Mouse (Mus musculus) hematopoietic stem cell, adult 5-6 weeks (primary cell): ENCODE measurements at regions not wholly inside any gene's neighbourhood (a gene's known extent, or its start where the extent isn't known, plus 50 kb on each side); places are given as distances from the start of the nearest gene placed in this dataset.

Experiments used
- ATAC-seq, 2 experiments: fragments of 125-278 bp in 1 of 2; replicated peaks in 1 of 2; 2 replicates each; pipeline ENCODE4 v1.8.0; 2016 to 2017; ENCODE audit warnings: inconsistent platforms in 2 of 2, mild to moderate bottlenecking in 2 of 2, moderate number of reproducible peaks in 2 of 2, low read depth in 1 of 2, moderate TSS enrichment in 1 of 2; ENCODE audit not compliant: low FRiP score in 2 of 2, poor library complexity in 2 of 2, severe bottlenecking in 2 of 2, insufficient read depth in 1 of 2, low TSS enrichment in 1 of 2

DNA sequence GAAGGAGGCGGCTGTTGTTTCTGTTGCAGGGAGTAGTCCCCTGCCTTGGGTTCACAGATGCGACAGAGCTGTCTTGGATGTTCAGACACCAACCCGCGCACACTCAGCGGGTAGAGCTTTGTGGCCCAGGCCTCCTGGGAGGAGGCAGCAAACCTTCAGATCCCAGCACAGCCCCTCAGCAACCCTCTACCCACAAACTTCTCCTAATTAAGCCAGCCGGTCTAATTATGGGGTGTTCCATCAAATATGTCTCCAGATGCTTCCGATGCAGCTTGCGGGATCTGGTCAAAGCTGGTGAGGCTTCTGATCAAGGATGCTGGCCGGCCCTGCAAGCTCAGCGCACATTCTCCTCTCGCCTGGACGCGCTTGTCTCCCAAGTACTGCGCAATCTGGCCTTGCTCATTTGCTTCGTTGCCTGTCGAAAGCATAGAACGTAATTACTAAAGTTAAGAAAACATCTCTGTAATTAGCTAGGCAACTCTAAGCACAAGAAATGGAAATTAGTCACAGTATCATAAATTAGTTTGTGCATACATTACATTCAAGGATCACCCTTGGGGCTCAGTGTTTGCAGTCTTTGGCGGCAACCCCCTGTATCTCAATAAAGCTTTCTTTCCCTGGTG, 92.0 kb upstream of the Kiz start:
- no peak for ATAC-seq

DNA sequence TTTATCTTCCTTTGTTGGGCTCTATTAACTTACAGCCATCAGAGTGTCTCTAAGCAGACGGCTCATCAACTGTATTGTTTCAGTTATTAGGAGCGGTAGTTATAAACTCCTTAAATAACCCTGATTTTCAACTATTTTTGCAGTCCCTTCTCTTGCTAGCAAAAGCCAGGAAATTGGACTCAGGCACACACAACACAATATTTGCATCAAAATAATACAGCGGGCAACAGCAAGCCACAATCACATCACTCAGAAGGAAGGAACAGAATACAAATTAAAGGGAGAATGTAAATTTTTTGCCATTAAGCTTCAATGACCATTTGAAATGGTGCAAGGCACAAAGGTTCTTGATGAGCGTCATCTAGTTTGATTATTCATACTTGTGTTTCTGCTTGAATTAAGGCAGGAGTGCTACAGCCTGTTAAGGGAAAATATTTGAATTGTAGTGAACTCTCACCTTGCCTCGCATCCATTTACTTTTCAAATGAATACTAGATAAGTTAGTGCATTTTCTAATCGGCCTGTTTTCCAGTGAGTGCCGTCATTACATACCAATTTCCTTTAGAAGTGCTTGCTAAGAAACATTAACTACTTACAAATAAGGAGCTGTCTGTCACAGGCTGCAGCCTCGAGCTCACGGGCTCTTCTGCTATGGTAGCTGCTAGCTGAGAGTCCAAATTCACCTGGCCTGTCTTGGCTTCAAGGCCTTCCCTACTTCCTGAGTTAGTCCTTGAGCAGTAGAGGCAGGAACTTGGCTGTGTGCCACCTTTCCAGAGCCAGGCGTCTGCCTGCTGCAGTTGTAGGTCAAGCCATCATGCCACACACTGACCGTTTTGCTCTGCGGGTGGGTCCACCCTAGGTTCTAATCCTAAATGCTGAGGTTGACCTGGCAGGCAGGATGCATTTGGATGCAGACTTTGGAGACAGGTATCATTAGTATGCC, 91.1 kb upstream of the Kiz start:
- no peak for ATAC-seq

DNA sequence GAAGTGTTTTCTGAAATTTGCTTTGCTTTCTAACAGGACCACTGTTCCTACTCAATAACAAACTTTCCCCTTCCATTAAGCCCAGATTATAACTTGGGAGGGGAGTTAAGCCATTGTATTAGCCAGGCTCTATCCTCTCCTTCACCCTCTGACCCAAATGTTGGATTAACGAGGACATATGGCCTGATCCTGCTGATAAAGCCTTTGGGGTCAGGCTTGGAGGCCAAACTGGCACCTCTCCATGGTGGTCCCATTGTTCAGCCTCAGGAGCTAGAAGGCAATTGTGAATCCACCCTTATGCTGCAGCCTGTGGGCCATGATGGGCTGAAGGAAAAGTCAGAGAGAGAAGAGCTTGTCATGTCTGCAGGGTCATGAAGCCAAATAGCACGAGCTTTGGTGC, 80.8 kb upstream of the Kiz start:
- no peak for ATAC-seq

DNA sequence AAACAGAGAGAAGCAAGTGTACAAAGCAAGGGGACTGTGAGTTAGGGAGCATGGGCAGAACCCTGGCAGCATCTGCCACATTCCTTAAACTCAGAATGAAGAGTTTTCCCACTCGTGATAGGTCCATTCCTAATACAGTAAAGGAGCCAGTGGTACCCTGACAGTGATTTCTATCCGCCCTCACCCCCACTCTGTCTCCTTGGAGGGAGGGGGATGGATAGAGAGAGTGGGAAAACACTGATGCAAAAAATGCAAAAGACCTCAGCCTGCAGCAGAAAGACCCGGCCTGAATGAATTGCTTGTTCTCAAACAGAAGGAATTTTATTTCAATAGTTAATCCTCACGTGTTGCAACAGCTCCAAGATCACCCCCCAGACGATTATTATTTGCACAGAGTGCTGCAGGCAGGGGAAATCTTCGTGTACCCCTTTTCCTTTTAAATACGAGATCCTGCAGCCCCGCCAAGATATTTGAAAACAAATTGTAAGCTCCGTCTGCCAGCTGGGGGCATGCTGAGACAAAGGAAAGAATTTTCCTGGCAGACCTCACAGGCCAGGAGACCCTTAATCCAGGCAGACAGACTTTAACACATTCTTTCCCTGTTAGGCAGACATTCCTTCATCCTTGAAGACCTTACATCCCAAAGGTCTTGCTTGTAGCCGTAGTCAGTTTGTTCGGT, 68.4 kb upstream of the Kiz start:
- no peak for ATAC-seq

DNA sequence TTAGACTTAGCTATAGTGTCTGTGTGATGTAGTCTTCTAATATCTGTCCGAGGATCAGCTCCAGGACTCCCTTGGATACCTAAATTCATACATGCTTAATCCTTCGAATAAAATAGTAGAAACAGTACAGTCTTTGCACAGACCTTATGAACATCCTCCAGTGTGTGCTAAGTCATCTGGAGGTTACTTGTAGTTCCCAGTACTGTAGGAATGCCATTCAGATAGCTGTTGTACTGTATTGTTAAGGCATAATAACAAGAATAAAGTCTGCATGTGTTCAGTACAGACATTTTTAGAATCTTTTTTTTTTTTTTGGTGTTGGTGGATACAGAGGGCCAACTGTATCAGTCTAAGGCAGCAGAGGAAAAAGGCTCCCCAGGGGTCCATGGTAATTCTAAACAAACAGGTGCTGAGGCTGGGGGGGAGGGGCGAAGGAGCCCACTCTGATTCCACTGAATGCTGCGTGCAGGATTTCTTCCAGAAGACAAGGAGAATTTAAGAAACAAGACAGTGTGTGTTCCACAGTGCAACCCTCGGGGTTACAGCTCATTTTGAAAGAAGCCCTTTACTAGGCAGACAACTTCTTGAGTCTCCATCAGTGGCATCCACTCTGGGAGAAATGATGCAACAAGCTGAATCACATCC, 67.7 kb upstream of the Kiz start:
- ATAC-seq, result no peak

DNA sequence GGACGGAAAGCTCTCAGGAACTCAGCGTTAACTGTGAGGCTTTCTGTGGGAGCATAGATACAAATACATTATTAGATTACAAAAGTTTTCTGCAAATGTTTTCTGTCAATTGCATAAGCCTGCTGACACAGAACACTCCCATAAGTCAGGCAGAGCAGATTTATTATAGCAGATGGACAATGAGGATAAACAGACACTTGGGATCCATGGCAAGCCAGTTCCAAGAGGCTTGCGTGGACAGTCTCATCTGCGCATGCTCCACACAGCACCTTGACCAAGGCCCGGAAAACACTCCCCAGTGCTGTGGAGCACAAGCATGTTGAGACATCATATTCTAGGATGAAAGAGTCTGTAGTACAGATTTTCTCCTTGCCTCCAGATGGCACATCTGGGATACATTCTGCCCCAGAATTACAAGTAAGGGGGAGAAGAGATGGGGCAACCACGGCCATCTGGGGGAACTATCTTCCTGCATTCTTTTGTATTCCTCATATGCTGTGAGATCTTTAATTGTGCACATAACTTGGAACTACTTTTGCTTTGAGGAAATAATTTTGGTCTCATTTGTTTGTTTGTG, 62.7 kb upstream of the Kiz start:
- no peak for ATAC-seq

DNA sequence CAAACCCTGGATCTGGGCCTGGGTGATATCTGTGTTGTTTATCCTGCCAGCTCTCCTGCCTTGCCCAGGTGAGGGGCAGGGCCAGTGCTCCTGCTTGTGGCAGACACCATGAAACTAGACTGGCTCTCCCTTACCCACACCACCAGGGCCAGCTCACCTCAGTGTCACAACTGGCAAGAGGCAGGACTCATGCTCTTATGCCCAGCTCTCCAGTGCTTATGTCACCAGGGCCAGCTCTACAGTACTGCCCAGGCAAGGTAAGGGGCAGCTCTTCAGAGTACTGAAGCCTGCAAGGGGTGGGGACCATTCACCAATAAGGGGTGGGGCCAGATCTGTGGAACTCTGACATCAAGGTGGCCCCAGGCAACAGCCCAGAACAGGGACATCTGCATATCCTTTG, 52.7 kb upstream of the Kiz start:
- no peak for ATAC-seq
